Mouse (Mus musculus): ENCODE measurements around the gene Mapre3.
"Not testable (repeated sequence)": the region's sequence is repeated elsewhere in the genome, so short reads cannot be mapped to it uniquely, and the experiment has no call there.

Gene Mapre3

DNA sequence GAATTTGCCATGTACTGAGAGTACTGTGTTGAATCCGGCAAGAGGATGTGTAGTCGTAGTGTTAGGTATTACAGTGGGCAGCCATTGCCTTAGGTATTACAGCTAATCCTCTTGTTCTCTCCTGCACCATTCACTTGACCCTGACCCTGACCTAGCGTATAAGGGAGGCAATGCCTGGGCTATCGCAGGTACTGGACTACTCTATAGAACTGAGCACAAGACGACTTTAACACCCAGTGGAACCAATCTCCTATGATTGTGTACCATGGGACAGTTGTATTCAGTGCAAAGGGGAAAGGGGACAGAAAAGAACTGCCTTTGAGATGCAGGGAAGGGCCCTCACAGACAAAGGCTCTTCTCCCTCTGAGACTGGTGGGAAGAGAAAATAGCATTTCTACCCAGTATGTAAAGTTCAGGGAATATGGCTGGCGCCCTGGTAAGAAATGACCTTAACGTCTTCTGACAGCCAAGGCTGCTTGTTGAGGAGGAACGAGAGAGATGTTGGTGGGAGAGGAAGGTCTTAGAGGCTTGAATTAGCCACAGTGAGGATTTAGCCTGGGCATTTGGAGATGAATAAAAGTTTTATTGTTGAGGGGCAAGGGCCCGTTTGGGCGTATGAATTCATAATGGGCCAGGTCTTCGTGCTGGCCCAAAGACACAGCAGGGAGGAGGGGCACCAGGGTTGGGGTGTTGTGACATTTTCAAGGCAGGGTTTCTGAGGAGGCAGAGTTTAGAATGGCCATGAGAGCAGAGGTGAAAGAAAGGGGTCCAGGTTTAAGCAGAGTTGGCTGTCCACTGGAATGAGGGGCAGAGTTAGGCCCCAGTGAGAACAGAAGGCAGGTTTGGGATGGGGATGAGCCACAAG, 9.9 kb downstream of the Mapre3 start:
- DNase-seq = peak; percentile 40

- peak; percentile 52 for DNase-seq
Measured at GRCm38 (mm10) chr5:30825166-30825565, 10.7 kb downstream of the Mapre3 start.

GRCm38 (mm10) chr5:30825821-30826220, 11.4 kb downstream of the Mapre3 start:
- DNase-seq = no peak

- no peak for DNase-seq
Measured at GRCm38 (mm10) chr5:30833416-30833815, 19.0 kb downstream of the Mapre3 start.

GRCm38 (mm10) chr5:30839731-30840130, 25.3 kb downstream of the Mapre3 start:
- DNase-seq = no peak

DNA sequence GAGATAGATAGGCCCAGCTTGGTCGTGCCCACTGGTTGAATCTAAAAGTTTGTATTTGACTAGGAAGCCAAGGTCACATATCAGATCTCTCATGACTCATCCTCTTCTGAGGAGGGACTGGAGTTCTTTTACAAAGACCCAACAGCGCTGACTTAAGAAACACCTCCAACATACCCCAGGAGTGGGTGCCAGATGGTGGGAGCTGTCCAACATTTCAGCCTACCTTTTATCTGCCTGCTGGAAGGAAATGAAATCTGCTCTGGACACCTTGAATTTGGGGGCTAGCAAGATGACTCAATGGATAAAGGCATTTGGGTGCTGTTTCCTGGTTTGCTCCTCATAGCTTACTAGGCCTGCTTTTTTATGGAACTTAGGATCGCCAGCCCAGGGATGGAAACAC, 27.5 kb downstream of the Mapre3 start:
- no peak for DNase-seq

- no peak for DNase-seq
Measured at GRCm38 (mm10) chr5:30849891-30850555, 35.6 kb downstream of the Mapre3 start.

- DNase-seq = no peak
Measured at GRCm38 (mm10) chr5:30850556-30850925, 36.1 kb downstream of the Mapre3 start.

DNA sequence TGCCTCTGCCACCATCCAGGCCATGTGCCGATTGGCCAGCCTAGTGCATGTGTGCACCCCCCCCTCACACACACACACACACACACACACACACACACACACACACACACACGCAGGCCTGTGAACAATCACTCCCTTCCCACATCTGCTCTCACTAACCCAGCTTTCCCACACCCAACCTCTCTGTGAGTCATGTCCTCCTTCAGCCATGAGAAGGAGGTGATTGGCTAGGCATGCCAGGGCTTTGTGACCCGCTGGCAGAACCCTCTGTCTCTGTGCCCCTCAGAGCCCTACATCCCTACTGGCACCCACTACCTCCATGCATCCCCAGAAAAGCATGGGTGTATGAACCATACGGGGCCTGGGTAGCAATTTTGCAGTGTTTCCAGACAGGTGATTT, 39.1 kb downstream of the Mapre3 start:
- peak; percentile 5 for DNase-seq

- DNase-seq = no peak
Measured at GRCm38 (mm10) chr5:30855674-30856073, 41.2 kb downstream of the Mapre3 start.

DNA sequence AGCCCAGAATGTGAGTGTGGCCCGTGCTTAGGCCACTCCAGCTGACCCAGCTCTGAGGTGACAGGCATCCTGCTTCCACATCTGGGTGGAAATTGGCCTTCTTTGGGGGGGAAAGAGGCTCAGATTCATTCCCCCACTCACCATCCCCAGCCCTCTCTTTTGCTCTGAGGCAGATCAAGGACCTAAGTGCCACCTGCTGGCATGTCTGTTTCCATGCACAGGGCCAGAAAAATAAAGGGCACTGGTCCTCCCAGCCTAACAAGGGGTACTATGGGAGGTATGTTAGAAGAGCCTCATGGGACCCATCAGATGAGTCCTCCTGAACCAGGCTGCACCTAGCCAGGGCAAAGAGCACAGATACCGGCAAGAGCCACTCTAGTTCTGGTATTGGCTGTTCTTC, 41.7 kb downstream of the Mapre3 start:
- DNase-seq = no peak

DNA sequence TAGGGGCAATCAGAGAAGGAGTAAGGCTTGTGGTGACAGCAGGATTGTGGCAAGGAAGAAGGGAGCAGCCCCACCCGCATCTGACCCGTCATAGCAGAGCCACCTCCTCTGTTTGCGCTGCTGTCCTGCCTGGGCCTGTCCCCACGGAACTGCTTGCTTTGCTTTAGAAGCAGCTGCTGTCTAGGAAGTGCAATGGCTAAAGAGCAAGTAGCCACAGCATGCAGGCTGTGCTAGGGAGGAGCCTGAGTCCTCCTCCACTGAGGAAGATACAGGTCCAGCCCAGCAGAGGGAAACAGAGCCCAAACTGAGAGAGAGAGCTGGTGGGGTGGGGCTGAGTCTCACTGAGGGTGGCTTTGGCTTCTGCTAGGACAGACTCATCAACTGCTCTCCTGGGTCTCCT, 49.4 kb downstream of the Mapre3 start:
- no peak for DNase-seq

DNA sequence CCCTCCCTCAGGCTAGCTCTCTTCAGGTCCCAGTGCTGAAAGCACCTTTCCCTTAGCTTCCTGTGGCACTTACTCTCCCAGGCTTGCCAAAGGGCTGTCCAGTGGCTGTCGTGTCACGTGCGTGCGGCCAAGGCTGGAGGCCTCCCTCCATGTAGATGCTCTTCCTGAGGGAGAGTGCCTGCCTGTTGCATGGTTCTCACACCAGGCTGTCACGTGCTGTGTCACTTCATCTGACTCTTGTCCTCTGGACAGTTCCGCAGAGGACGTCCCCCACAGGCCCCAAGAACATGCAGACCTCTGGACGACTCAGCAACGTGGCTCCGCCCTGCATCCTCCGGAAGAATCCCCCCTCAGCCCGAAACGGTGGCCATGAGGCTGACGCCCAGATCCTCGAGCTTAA, 49.9 kb downstream of the Mapre3 start:
- DNase-seq = no peak

DNA sequence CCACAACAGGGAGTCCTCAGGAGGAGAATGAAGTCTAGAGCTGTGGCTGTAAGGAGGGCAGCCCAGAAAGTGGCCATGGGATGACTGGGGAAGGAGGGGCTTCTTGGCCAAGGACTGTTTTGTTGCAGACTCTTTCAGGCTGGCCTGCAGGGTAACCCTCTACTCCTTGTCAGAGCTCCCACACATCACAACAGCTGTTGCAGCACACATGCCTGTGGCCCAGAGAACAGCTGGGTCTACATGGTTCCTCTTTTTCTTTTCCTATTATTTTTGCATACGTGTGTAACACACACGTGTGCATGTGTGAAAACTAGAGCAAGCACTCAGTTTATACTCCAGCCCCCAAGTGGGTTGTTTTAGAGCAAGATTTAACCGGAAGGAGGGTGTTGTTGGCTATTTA, 52.4 kb downstream of the Mapre3 start:
- DNase-seq = no peak

DNA sequence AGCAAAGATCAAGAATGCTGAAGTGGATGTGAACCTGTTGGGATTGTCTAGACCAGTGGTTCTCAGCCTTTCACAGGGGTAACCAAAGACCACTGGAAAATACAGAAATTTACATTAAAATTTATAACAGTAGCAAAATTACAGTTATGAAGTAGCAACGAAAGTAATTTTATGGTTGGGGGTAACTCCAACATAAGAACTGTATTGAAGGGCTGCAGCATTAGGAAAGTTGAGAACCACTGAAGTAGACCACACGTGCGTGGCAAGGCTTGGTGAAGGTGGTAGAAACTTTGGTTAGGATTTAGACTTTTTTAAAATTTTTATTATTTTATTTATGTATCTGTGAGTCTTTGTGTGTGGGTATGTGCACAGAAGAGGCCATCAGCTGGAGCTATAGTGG, 53.3 kb downstream of the Mapre3 start, which contains the start of gene Tmem214:
Gene Tmem214, plus strand, starts transcription at position 301 of the 400 bp plus-strand sequence.
- no peak for DNase-seq

DNA sequence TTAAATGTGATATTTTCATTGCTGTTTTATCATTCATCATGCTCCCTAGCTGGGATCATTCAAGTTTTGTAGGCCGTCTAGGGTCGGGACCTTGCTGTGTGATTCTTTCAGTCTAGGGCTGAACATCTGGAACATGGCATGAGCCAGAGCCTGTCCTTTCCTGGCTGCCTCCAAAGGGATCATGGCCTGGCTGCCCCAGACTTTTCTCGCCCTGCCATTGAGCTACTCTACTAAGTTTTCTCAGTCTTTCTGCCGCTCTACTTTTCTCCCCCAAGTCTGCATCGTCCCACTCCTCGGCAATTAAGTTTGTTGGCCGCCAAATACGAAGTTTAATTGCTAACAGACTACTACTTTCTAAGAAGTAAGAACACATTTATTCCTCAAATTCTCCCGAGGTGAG, 54.5 kb downstream of the Mapre3 start:
- DNase-seq = no peak

- DNase-seq = peak; percentile 91
Measured at GRCm38 (mm10) chr5:30869405-30870130, 55.1 kb downstream of the Mapre3 start.

DNA sequence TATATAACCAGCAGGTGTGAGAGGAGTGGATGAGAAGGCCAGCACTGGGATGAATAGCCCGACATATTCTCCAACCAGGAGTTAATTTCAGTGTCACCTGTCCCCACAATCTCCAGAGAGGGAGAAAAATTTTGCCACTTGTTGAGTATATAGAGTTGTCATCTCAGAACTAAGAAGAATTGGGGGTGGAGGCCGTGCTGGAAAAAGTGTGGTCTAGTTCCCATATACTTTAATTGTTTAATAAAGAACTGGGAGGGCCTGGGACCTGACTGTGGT, 55.6 kb downstream of the Mapre3 start:
- no peak for DNase-seq

DNA sequence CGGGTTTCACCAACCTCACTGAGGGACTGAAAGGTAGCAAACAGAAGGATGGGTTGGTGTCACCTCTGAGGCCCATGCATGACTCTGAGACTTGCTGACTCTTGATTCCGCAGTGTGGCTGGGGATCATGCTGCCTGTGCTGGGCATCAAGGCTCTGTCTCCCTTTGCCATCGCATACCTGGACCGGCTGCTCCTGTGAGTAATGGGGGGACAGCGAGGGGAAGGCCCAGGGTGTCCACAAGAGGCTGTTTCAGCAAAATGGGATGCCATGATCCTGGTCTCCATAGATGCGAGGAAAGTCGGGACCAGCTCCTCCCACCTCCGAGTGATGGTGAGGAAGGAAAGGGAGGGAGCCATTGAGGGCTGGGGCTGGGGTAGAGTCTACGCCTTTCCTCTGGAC, 58.1 kb downstream of the Mapre3 start:
- DNase-seq = no peak

GRCm38 (mm10) chr5:30874365-30874764, 59.9 kb downstream of the Mapre3 start:
- DNase-seq = no peak

DNA sequence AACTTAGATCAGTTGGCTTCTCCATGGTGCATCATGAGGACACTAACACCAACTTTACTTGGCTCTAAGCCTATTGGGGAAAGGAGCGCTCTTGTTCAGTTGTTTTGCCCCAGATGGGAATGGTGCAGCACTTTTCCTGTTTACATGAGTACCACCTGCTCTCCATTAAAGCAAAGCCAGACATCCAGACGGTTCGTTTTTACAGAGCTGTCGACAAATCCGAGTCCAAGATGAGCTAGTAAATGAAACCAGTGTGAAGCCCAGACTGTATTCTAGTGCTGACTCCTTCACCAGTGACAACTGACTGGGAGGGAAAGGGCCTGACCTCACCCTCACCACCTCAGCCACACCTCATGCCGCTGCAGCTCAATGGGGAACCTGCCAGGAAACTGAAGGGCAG, 64.2 kb downstream of the Mapre3 start:
- DNase-seq = no peak

GRCm38 (mm10) chr5:30879347-30879943, 65.0 kb downstream of the Mapre3 start:
- no peak for DNase-seq

GRCm38 (mm10) chr5:30881839-30882238, 67.4 kb downstream of the Mapre3 start:
- DNase-seq = not testable (repeated sequence)

DNA sequence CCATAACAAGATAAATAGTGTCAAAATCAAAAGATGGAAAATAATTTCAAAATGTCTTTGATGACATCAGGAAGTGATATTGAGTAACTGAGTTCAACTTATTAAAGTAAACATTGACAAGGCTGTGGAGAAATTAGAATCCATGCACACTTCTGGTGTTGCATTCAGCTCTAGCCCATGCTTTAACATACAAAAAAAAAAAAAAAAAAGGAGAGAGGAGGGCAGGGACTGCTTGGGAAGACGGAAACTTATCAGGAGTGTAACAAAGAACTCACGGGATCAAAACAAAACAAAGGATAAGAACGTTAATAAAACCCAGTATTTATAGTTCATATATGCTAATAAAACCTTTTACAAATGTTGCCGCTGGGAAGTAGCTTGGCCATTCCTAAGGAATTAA, 71.8 kb downstream of the Mapre3 start:
- DNase-seq = no peak

Measured in retina, postnatal 1 day (tissue).